21 mouse cellular contexts compared by ENCODE assay signal in the genomic region with DNA sequence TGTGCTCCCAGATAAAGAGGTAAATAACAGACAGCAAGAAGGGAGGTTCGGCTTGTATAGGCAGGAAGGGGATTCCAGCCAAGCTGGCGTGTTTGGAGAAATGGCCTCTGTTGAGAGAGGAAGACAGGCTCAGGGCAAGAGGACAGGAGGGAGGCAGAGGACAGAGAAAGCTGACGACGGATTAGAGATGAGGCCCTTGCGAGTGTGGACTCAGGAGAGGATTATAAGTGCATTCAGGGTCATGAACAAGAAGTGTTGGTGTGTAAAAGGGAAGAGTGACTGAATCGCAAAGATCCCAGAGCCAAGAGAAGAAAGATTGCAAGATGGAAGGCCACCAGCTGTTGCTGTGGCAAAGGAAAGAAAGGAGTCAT.
DNase-seq lines count a peak whose midpoint lies in the region; ATAC-seq and TF ChIP-seq lines count a peak whose summit lies in the region.
"Had no signal": no experiment of that assay in that cellular context is flagged by ENCODE, and none has a peak within 500 bp of the region (broad histone marks: within the 10 kb centered on the region; RNA-seq: fewer than 3 reads in every experiment).

No protein-coding gene starts in this region.

- H3K9me3 ChIP-seq in midbrain, embryonic 10.5 days (replicated peaks): no peaks in the 10 kb centered on the region
- H3K9me3 ChIP-seq in midbrain, postnatal 0 days (ENCODE audit: low read length): no peaks in the 10 kb centered on the region
- H3K9me3 ChIP-seq in stomach, embryonic 16.5 days (replicated peaks; ENCODE audit: control insufficient read depth, low read length): no peaks in the 10 kb centered on the region
- no peaks in the 10 kb centered on the region for H3K9me3 ChIP-seq in liver, embryonic 12.5 days (replicated peaks)
- H3K9me3 ChIP-seq: embryonic facial prominence, embryonic 13.5 days; heart, embryonic 12.5 days had no signal

- peak; percentile 5 to 24 for DNase-seq in heart, adult 2 months
- no peak for DNase-seq in heart, adult 8-10 months (ENCODE audit: low spot score)
- no peak for DNase-seq in midbrain, embryonic 10.5 days (ENCODE audit: low spot score)
- no peak for DNase-seq in midbrain, postnatal 0 days (ENCODE audit: low spot score)
- DNase-seq in retina, adult 2 months (ENCODE audit: low read depth, low spot score): peak; percentile 69
- no peak for DNase-seq in retina, embryonic 14.5 days (ENCODE audit: low spot score)
- DNase-seq: adrenal gland, adult 2 months; cerebellum, adult 11 months; cerebellum, adult 9-11 months; kidney, adult 2 months; layer of hippocampus, adult 9-11 months; right cerebral cortex, postnatal 14 days; spleen, adult 18-20 months; thymus, postnatal 25 days had no signal

- WGBS in heart, adult 2 months: 43% methylated on average over 6 of the region's 6 CpGs
- 33% methylated on average over 6 of the region's 6 CpGs for WGBS in midbrain, embryonic 10.5 days
- WGBS in midbrain, postnatal 0 days: 32% methylated on average over 6 of the region's 6 CpGs
- 42% methylated on average over 6 of the region's 6 CpGs for WGBS in stomach, embryonic 16.5 days
- 51% methylated on average over 6 of the region's 6 CpGs for WGBS in liver, embryonic 12.5 days (ENCODE audit: insufficient replicate concordance)

- no peaks in the 10 kb centered on the region for H3K4me1 ChIP-seq in heart, adult 2 months (ENCODE audit: control insufficient read depth, insufficient read depth, low read length)
- peaks cover 38% of the 10 kb centered on the region for H3K4me1 ChIP-seq in midbrain, embryonic 10.5 days
- H3K4me1 ChIP-seq in midbrain, postnatal 0 days (ENCODE audit: insufficient read depth, low read length): no peaks in the 10 kb centered on the region
- H3K4me1 ChIP-seq in stomach, embryonic 16.5 days (ENCODE audit: control insufficient read depth, insufficient read depth, low read length): 0 out of 2 replicates have a peak, but pooled peaks cover 3% of the 10 kb centered on the region
- H3K4me1 ChIP-seq in liver, embryonic 12.5 days: no peaks in the 10 kb centered on the region
- H3K4me1 ChIP-seq: heart, embryonic 12.5 days had no signal

- H3K36me3 ChIP-seq in heart, adult 2 months (ENCODE audit: control insufficient read depth, insufficient read depth, low read length): no peaks in the 10 kb centered on the region
- no peaks in the 10 kb centered on the region for H3K36me3 ChIP-seq in midbrain, embryonic 10.5 days
- H3K36me3 ChIP-seq in midbrain, postnatal 0 days (ENCODE audit: insufficient read depth, low read length): no peaks in the 10 kb centered on the region
- H3K36me3 ChIP-seq in stomach, embryonic 16.5 days (ENCODE audit: control insufficient read depth, insufficient read depth, low read length): no peaks in the 10 kb centered on the region
- no peaks in the 10 kb centered on the region for H3K36me3 ChIP-seq in liver, embryonic 12.5 days
- H3K36me3 ChIP-seq: embryonic facial prominence, embryonic 13.5 days; heart, embryonic 12.5 days had no signal

- H3K79me2 ChIP-seq in heart, adult 2 months (replicated peaks; ENCODE audit: control insufficient read depth, insufficient read depth, low read length): no peaks in the 10 kb centered on the region

- TF ChIP-seq CTCF in heart, adult 2 months (IDR thresholded peaks at IDR 0.05): no peak
- no peak for TF ChIP-seq CTCF in midbrain, postnatal 0 days (IDR thresholded peaks at IDR 0.05)

- H3K27me3 ChIP-seq in heart, adult 2 months (ENCODE audit: control insufficient read depth, insufficient read depth, low read length): no peaks in the 10 kb centered on the region
- peaks cover 8% of the 10 kb centered on the region; the same call in 1 of the 2 replicates for H3K27me3 ChIP-seq in midbrain, embryonic 10.5 days (ENCODE audit: low read depth, poor library complexity, severe bottlenecking)
- H3K27me3 ChIP-seq in midbrain, postnatal 0 days (ENCODE audit: insufficient read depth, low read length): no peaks in the 10 kb centered on the region
- H3K27me3 ChIP-seq in stomach, embryonic 16.5 days (ENCODE audit: control insufficient read depth, insufficient read depth, low read length): no peaks in the 10 kb centered on the region
- no peaks in the 10 kb centered on the region for H3K27me3 ChIP-seq in liver, embryonic 12.5 days (replicated peaks)
- H3K27me3 ChIP-seq: heart, embryonic 12.5 days had no signal

- no peak overlapping the region for H3K27ac ChIP-seq in heart, adult 2 months
- H3K27ac ChIP-seq in midbrain, embryonic 10.5 days (replicated peaks): peak overlapping the region; percentile 63
- no peak overlapping the region for H3K27ac ChIP-seq in midbrain, postnatal 0 days (ENCODE audit: low read depth, low read length)
- H3K27ac ChIP-seq in stomach, embryonic 16.5 days (ENCODE audit: low read length): 0 out of 2 replicates have a peak overlapping the region, but pooled peaks have one; percentile 7
- no peak overlapping the region for H3K27ac ChIP-seq in liver, embryonic 12.5 days
- H3K27ac ChIP-seq: embryonic facial prominence, embryonic 13.5 days; kidney, postnatal 0 days; liver, embryonic 14.5 days had no signal

- H3K9ac ChIP-seq in heart, adult 2 months (ENCODE audit: low read depth, low read length): no peak overlapping the region
- H3K9ac ChIP-seq in midbrain, postnatal 0 days (replicated peaks; ENCODE audit: low read length, poor library complexity, severe bottlenecking): no peak overlapping the region
- no peak overlapping the region for H3K9ac ChIP-seq in stomach, embryonic 16.5 days (ENCODE audit: low read length)
- H3K9ac ChIP-seq in liver, embryonic 12.5 days: no peak overlapping the region
- H3K9ac ChIP-seq: embryonic facial prominence, embryonic 13.5 days; forebrain, postnatal 0 days; heart, embryonic 12.5 days; liver, embryonic 14.5 days had no signal

- intact Hi-C loops in heart, adult 2 months (cut with DNase I): no loop called here

- TF ChIP-seq POLR2A in heart, adult 2 months (IDR thresholded peaks at IDR 0.05; ENCODE audit: insufficient read depth, low read depth, low read length): no peak

- no peak overlapping the region for H3K4me3 ChIP-seq in heart, adult 2 months
- no peak overlapping the region for H3K4me3 ChIP-seq in midbrain, embryonic 10.5 days
- no peak overlapping the region for H3K4me3 ChIP-seq in midbrain, postnatal 0 days (ENCODE audit: low read depth, low read length)
- H3K4me3 ChIP-seq in stomach, embryonic 16.5 days (replicated peaks; ENCODE audit: low read length): no peak overlapping the region
- H3K4me3 ChIP-seq in liver, embryonic 12.5 days: no peak overlapping the region
- H3K4me3 ChIP-seq: embryonic facial prominence, embryonic 13.5 days; heart, embryonic 12.5 days had no signal

- no peak overlapping the region for H3K4me2 ChIP-seq in midbrain, postnatal 0 days (ENCODE audit: low read depth, low read length, poor library complexity, severe bottlenecking)
- no peak overlapping the region for H3K4me2 ChIP-seq in stomach, embryonic 16.5 days (ENCODE audit: low read depth, low read length)
- no peak overlapping the region for H3K4me2 ChIP-seq in liver, embryonic 12.5 days
- H3K4me2 ChIP-seq: embryonic facial prominence, embryonic 13.5 days; heart, embryonic 12.5 days had no signal

- no peak for ATAC-seq in midbrain, postnatal 0 days (ENCODE audit: low FRiP score)
- ATAC-seq in stomach, embryonic 16.5 days (ENCODE audit: insufficient read depth, low FRiP score): no peak
- no peak for ATAC-seq in liver, embryonic 12.5 days

- no peak for TF ChIP-seq EP300 in heart, adult 2 months (IDR thresholded peaks at IDR 0.05; ENCODE audit: insufficient read depth, low read depth, low read length)

Comparison
In these comparisons a context has a peak if more than half of its experiments do, and no peak if none do; other contexts are left out.
1. DNase-seq: peak in heart, adult 2 months (2 of 2) and retina, adult 2 months (single experiment); none in heart, adult 8-10 months (single experiment), midbrain, embryonic 10.5 days (single experiment), midbrain, postnatal 0 days (single experiment) and retina, embryonic 14.5 days (single experiment).
2. H3K27ac ChIP-seq: peak in midbrain, embryonic 10.5 days (single experiment) and stomach, embryonic 16.5 days (single experiment); none in heart, adult 2 months (single experiment), midbrain, postnatal 0 days (single experiment) and liver, embryonic 12.5 days (single experiment).